Mouse (Mus musculus) brown adipose tissue, adult 24 weeks (tissue): ENCODE data around the gene Cacng4. TPM values are rescaled to one million over a fixed set of nuclear protein-coding genes. Genes with fewer than 3 reads are reported as not detected.

Experiments
- H3K27ac ChIP-seq: fragments of 200-500 bp; replicated peaks from 2 replicates; pipeline ENCODE4 v1.5.1; 2012; ENCODE audit warnings: low read depth, mild to moderate bottlenecking, low read length
- H3K4me1 ChIP-seq: fragments of 200-500 bp; 2 replicates; pipeline ENCODE4 v1.6.1; 2012; ENCODE audit warnings: low read length, mixed read lengths; ENCODE audit not compliant: control insufficient read depth, insufficient read depth, insufficient read length
- H3K4me3 ChIP-seq: fragments of 200-500 bp; 2 replicates; pipeline ENCODE4 v1.5.1; 2012; ENCODE audit warnings: low read depth, mild to moderate bottlenecking, low read length, moderate library complexity; ENCODE audit not compliant: insufficient read depth
- polyA plus RNA-seq: library from polyadenylated mRNA; stranded (reverse); fragments of >200 nt; gene quantifications from 2 replicates; pipeline ENCODE4 v1.2.4, GENCODE M21; 2012; ENCODE audit not compliant: missing spikeins, insufficient read depth, insufficient read length

Cacng4 gene
- polyA plus RNA-seq, result not detected in 2 replicates

DNA sequence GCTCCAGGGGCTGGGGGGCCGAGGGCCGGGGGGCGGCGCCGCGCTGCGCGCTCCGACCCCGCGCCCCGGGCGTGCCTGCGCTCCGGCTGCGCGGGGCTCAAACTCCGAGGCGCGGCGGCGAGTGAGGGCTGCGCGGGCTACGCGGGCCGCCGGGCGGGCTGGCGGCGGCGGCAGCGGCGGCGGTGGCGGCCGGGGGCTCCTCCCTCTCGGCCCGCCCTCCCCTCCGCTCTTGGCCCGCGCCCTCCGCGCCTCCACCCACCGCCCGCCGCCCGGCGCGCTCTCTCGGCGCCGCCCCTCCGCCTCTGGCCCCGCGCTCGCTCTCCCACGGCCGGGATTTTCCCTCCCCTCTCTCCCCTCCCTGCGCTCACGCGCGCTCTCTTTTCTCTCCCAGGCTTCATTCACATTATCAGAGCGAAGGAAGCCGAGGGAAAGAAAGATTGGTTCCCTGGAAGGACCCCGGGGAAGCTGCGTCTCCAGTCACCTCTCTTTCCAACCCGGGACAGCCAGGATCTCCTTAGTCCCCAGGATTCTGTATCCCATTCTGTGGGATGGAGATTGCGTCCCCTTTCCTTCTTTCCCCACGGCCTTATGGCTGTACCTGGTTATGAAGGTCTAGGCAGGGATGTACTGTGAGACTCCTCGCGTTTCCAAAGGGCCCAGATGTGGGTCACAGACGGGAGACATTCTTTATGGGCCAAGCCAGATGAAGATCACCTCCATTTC is at the start of gene Cacng4:
Cacng4 (minus strand) TSS at position 11 of the 723 bp plus-strand sequence.
- Histone ChIP-seq H3K4me3 (peak within 1 kb of the TSS; percentile 52), H3K27ac (no peak within 1 kb of the TSS; the same call in 1 of the 2 replicates), H3K4me1 (peaks cover 3% of the 10 kb centered on the region)

GRCm38 (mm10) chr11:107833351-107834040 is 39.1 kb upstream of the Cacng4 start:
- Histone ChIP-seq H3K4me1 (no peaks in the 10 kb centered on the region), H3K27ac (no peak overlapping the region), H3K4me3 (no peak overlapping the region)

DNA sequence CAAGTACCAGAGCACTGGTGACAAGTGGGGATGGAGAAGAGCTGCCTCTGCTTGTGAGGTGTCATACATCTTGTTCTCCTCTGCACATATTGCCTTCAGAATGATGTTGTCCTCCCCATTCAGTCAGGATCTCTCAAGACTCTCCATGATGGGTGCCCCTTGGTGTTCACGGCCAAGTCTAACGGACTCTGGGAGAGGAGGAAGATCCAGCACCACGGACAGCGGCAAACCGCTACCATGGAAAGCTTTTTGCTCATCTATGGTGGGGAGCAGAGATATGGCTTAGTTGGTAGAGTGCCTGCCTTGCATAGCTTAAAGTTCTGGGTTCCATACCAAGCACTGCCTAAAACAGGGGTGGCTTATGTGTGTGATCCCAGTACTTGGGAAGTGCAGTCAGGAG is 22.8 kb upstream of the Cacng4 start:
- Histone ChIP-seq H3K27ac (no peak overlapping the region), H3K4me3 (no peak overlapping the region), H3K4me1 (no peaks in the 10 kb centered on the region)

GRCm38 (mm10) chr11:107812941-107813648 is 18.7 kb upstream of the Cacng4 start:
- Histone ChIP-seq H3K27ac (no peak overlapping the region), H3K4me1 (no peaks in the 10 kb centered on the region), H3K4me3 (no peak overlapping the region)

DNA sequence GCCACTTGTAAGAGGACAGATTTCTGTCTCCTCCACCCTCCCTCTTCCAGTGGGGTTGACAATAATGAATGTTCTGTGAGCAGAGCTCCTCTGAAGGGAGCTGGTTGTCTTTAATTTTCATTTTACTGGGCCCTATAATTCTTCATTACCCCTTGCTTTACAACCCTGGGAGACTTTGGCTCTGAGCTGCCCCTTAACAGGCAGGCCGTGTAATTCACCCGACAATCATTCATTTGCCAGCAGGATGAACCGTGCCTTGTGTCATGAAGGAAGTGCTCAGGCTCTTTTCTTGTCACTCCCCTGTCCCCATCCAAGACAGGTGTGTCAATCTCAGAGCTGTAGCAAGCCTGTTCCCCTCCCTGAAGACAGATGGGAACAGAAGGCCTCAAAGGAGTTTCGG is 18.1 kb upstream of the Cacng4 start:
- no peak overlapping the region for H3K27ac ChIP-seq
- H3K4me1 ChIP-seq, result no peaks in the 10 kb centered on the region
- H3K4me3 ChIP-seq, result no peak overlapping the region

- Histone ChIP-seq H3K27ac (no peak overlapping the region), H3K4me3 (no peak overlapping the region), H3K4me1 (no peaks in the 10 kb centered on the region)
Measured at GRCm38 (mm10) chr11:107808508-107808907, 14.2 kb upstream of the Cacng4 start.

DNA sequence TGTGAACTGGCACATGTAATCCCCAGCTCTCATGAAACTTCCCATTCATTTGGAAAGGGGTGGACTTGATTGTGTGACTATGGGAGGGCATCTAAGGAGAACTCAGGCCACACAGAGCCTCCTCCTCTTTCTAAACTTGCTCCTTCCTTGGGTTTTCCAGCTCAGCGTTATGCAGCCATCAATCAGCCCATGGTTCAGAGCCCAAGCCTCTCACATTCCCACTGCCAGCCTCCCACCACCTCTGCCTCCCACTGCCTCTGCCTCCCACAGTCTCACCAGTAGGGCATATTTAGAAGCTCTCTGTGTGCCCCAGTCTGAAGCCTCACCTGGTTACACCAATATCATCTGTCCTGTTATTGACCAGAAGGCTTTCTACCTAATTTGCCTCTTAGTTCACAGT is 11.7 kb upstream of the Cacng4 start:
- Histone ChIP-seq H3K4me1 (no peaks in the 10 kb centered on the region), H3K27ac (no peak overlapping the region), H3K4me3 (no peak overlapping the region)

- H3K4me3 ChIP-seq, result no peak overlapping the region
- no peak overlapping the region for H3K27ac ChIP-seq
Measured at GRCm38 (mm10) chr11:107801946-107802345, 7.6 kb upstream of the Cacng4 start.

DNA sequence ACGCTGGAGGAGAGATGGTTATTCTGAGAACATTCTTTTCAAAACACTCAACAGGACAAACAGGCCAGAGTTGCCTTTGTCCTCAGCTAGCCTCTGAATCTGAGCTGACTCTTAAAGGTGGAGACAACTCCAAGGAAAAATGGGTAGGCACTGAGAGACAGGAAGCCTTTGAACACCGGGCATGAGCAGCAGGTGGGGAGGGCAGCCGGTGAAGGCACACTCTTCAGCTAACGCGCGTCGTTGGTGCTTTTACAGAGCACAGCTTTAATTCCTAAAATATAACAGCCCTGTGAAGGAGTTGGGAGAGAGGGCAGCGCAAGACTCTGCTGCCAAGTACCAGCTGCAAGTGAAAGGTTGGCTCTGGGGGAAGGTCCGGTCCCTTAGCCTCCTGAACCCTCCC is 5.0 kb upstream of the Cacng4 start:
- Histone ChIP-seq H3K4me1 (peaks cover 3% of the 10 kb centered on the region; the same call in 1 of the 2 replicates), H3K27ac (no peak overlapping the region), H3K4me3 (no peak overlapping the region)

More at GRCm38 (mm10) chr11:107801946-107802345, 7.6 kb upstream of the Cacng4 start:
- H3K4me1 ChIP-seq, result no peaks in the 10 kb centered on the region

DNA sequence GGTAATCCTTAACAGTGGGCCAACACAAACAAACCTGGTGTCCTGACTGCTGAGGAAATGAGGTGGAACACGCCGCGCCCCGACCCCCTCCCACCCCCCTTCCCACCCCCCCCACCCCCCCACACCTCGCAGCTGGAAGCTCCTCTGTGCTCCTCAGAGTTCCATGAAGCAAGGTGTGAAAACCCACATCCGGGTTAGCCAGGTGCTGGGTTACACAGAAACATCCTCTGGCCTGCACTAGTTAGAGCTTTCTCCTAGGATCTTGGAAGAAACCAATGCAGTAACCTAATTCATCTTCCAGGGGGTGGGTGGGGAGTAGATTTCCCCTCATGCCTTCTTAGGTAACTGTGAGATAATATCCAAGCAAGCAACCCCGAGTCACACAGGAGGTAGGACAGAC is 2.0 kb upstream of the Cacng4 start:
- Histone ChIP-seq H3K27ac (no peak overlapping the region), H3K4me3 (no peak overlapping the region), H3K4me1 (peaks cover 3% of the 10 kb centered on the region)

DNA sequence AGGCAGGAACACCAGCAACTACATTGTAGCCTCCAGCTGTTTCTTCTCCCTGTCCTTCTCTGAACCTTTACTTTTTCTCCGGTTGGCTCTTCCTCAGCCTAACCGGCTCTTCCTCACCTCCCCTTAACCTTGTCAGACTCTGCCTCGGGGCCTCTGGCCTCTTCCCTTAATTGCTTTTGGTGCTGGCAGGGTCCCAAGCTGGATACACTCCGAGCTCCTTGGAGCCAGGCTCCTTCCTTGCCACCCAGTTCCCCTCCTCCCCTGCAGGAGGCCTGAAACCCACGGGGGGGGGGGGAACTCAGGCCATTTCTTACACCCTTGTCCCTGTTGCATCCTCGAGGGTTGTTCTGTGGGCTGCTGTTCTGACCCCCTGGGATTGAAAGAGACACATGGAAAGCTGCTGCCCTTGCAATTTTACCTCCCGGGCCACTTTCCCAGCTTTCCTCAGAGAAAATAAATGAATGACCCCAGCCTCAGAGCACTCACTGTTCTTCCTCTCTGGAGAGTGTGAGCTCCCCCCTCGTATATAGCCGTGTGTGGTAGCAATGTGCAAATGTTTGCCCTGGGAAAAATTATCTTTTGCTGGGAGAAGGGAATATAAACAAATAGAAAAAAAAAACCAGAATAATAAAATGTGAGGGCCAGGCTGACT is 1.2 kb upstream of the Cacng4 start:
- Histone ChIP-seq H3K4me1 (peaks cover 3% of the 10 kb centered on the region), H3K27ac (no peak overlapping the region; the same call in 1 of the 2 replicates), H3K4me3 (peak overlapping the region; percentile 52; the same call in 1 of the 2 replicates)

DNA sequence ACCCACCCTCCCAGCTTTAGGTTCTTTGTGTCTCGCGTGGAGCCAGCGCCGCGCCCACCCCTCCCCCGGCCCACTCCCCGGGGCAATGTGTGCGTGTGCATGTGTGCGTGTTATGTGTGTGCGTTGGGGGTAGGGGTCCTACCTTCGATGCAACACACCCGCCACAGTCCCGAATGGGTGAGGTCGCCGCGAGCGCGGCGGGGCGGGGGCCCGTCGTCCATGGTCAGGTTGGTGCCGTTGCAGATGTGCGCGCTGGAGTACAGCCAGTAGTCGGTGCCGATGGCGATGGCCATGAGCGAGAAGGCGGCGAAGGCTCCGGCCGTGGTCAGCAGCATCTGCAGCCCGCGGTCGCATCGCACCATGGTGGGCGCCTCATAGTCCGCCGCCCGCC is 259 bp downstream of the Cacng4 start:
- Histone ChIP-seq H3K4me1 (peaks cover 3% of the 10 kb centered on the region), H3K4me3 (peak overlapping the region; percentile 49), H3K27ac (no peak overlapping the region)

- Histone ChIP-seq H3K4me3 (peak overlapping the region; percentile 49), H3K27ac (no peak overlapping the region), H3K4me1 (peaks cover 3% of the 10 kb centered on the region)
Measured at GRCm38 (mm10) chr11:107793200-107794102, 906 bp downstream of the Cacng4 start.

GRCm38 (mm10) chr11:107792136-107792535 is 2.2 kb downstream of the Cacng4 start:
- H3K4me1 ChIP-seq, result peaks cover 3% of the 10 kb centered on the region
- H3K4me3 ChIP-seq, result no peak overlapping the region
- no peak overlapping the region for H3K27ac ChIP-seq
